Mouse (Mus musculus) urinary bladder, postnatal 25 days (tissue): ENCODE results near the gene Rab32.
"Not testable (repeated sequence)": the region's sequence is repeated elsewhere in the genome, so short reads cannot be mapped to it uniquely, and the experiment has no call there.

Experiments
- DNase-seq: peaks from one replicate; pipeline ENCODE4 v3.0.0; 2022; ENCODE audit warnings: low spot score

Gene Rab32

DNA sequence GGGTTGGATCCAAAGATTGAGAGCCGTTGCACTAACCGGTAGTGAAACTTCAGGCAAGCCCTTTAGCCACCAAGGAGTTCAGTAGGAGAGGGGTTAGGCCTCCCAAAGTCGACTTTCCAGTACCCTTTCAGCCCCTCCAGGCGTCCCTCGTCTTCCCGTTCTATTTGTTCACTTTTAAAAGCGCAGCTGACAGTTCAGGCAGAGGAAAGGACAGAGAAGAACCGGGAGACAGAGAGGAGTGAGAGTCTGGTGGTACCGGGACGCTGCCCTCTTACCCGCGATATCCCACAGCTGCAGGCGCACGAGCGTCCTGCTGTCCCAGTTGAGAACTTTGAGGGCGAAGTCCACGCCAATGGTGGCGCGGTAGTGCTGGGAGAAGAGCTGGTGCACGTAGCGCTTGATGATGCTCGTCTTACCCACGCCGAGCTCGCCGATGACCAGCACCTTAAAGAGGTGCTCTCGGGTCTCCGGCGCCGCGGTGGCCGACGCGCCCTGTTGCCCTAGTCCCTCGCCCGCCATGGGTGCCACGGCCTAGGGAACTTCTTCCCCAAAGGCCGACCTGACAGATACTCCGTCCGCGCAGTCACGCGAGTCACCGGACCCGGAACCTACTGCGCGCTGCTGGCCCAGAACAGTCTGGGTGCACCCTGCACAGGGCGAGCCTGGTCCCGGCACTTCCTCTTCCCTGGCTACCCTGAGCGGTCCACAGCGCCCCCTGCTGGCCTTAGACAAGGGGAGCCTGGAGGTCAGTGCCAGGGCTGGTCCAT, at the start of gene Rab32:
Gene Rab32 (minus strand): TSS at position 696 of the 767 bp plus-strand sequence.
- DNase-seq = peak; percentile 99

- DNase-seq = no peak
Observed at GRCm38 (mm10) chr10:10600771-10601170, 42.7 kb upstream of the Rab32 start.

DNA sequence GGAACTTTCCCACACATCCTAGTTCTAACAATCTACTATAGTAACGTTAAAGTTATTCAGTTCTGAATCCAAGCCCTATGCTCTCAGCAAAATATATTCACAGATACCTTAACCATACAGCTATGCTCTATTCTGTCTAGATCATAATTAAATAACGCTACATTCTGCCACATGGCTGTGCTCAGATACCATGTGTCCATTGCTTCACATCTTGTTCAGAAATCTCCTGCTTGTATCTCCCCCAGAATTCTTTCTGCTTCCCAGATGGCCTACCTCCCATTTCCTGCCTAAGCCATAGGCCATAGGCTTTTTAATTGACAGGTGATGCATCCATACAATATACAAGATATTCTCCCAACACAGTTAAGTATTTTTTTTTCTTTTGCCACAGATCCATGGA, 39.4 kb upstream of the Rab32 start:
- DNase-seq = not testable (repeated sequence)

- DNase-seq = no peak
Observed at GRCm38 (mm10) chr10:10580811-10581210, 22.7 kb upstream of the Rab32 start.

- DNase-seq = no peak
Observed at GRCm38 (mm10) chr10:10579821-10580220, 21.8 kb upstream of the Rab32 start.

- no peak for DNase-seq
Observed at GRCm38 (mm10) chr10:10558337-10558711, 259 bp upstream of the Rab32 start.

GRCm38 (mm10) chr10:10557085-10557484, 980 bp downstream of the Rab32 start:
- peak; percentile 31 for DNase-seq

GRCm38 (mm10) chr10:10555676-10556075, 2.4 kb downstream of the Rab32 start:
- no peak for DNase-seq

- no peak for DNase-seq
Observed at GRCm38 (mm10) chr10:10555221-10555620, 2.8 kb downstream of the Rab32 start.

DNA sequence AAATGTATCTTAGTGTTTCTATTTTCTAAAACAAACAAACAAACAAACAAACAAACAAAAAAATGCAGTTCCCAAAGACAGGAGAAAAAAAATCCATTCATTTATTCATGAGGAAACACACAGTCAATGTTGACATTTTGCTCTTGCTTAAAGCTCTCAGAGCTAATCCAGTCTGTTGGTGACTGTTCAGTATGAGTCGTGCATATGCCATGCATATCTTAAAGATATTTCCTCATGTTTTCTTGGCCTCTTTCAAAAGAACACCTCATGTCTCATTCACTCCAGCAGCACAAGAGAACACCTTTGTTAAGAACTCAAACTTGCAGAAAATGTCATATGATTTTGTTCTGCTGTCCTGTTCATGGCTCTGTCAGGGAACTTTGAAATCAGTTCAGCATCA, 7.9 kb downstream of the Rab32 start:
- DNase-seq = no peak

DNA sequence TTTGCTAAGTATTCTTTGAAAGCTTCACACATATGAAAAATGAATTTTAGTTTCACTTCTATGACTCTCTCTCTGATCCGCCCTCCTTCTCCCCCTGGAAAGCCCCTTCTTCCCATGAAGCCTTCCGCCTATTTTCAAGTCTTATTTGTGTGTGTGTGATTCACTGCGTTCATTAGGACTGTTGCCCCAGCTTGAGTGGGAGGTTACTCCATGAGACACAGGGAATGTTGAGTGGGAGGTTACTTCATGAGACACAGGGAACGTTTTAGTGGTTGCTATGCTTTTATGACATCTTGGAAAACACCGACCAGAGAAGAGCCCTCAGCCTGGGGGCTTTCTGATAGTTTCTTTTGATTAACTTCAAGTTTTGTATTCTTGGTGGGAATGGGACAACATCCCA, 11.4 kb downstream of the Rab32 start:
- no peak for DNase-seq

GRCm38 (mm10) chr10:10544955-10545354, 13.1 kb downstream of the Rab32 start:
- DNase-seq = no peak
